Mouse (Mus musculus) embryonic facial prominence, embryonic 14.5 days (tissue): ENCODE data around the gene Fhad1. TPM values are rescaled to one million over a fixed set of nuclear protein-coding genes. Genes with fewer than 3 reads are reported as not detected.
"Not testable (repeated sequence)": the region's sequence is repeated elsewhere in the genome, so short reads cannot be mapped to it uniquely, and the experiment has no call there.

Source experiments
- ATAC-seq: fragments of 200-750 bp; cut with Nextera tagmentation; 2 replicates; pipeline ENCODE4 v1.8.0; 2017; ENCODE audit warnings: low read depth, moderate number of reproducible peaks, moderate TSS enrichment
- DNase-seq: peaks from one replicate; pipeline ENCODE4 v3.0.0-alpha.2; 2015; ENCODE audit warnings: low spot score
- H3K27ac ChIP-seq: fragments of 300-500 bp; sonication (generic); replicated peaks from 2 replicates; pipeline ENCODE4 v1.5.1; 2014; ENCODE audit warnings: low read depth, mild to moderate bottlenecking, low read length, moderate library complexity
- H3K27me3 ChIP-seq: fragments of 300-500 bp; sonication (generic); replicated peaks from 2 replicates; pipeline ENCODE4 v1.6.1; 2014; ENCODE audit warnings: low read length; ENCODE audit not compliant: control insufficient read depth, insufficient read depth
- H3K36me3 ChIP-seq: fragments of 300-500 bp; sonication (generic); 2 replicates; pipeline ENCODE4 v1.6.1; 2014; ENCODE audit warnings: low read length, mixed read lengths; ENCODE audit not compliant: control insufficient read depth, insufficient read depth
- H3K4me1 ChIP-seq: fragments of 300-500 bp; sonication (generic); 2 replicates; pipeline ENCODE4 v1.6.1; 2014; ENCODE audit warnings: antibody characterized with exemption, low read length; ENCODE audit not compliant: control insufficient read depth, insufficient read depth
- H3K4me2 ChIP-seq: fragments of 300-500 bp; sonication (generic); 2 replicates; pipeline ENCODE4 v1.6.1; 2014; ENCODE audit warnings: low read depth, mild to moderate bottlenecking, low read length, moderate library complexity, mixed read lengths
- H3K4me3 ChIP-seq: fragments of 300-500 bp; sonication (generic); 2 replicates; pipeline ENCODE4 v1.5.1; 2014; ENCODE audit warnings: low read depth, mild to moderate bottlenecking, low read length
- H3K9ac ChIP-seq: fragments of 300-500 bp; sonication (generic); 2 replicates; pipeline ENCODE4 v1.6.1; 2014; ENCODE audit warnings: low read depth, mild to moderate bottlenecking, low read length, moderate library complexity, mixed read lengths
- H3K9me3 ChIP-seq: fragments of 300-500 bp; sonication (generic); 2 replicates; pipeline ENCODE4 v1.6.1; 2016; ENCODE audit warnings: low read length; ENCODE audit not compliant: control insufficient read depth
- whole genome bisulfite sequencing: fragments of 180-500 bp; shearing (Covaris S2); extraction: QIAGEN DNeasy Blood & Tissue Kit; methylation state at CpG from one replicate; pipeline ENCODE4 v1.1.7; 2014; 5-methylcytosine and 5-hydroxymethylcytosine counted together
- polyA plus RNA-seq: library from polyadenylated mRNA; unstranded; fragments of >200 nt; fragmentation: Nextera tagmentation; extraction: Ambion mirVana; gene quantifications from 2 replicates; pipeline ENCODE4 v1.2.1, GENCODE M21; 2014

Gene Fhad1
- polyA plus RNA-seq, 1 experiment from 2014 or later, result 6.8 TPM

DNA sequence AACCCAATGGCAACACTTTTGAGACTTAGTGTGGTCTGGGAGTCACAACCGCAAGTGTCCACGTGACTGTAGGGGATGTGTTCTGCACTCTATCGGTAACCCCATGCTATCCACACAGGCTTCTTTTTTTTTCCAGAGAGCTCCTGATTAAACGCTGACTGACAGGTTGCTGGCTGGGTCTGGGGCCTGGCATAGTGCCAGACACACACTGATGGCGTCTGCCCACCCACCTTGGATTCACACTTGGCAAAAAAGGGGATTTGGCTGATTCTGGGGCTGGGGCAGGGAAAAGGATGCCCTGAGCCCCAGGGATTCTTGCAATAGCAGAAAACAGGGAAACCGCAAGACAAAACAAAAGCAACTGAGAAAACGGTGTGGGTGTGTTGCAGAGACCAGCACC lies 18.8 kb downstream of the Fhad1 start:
- no peak for DNase-seq
- Histone ChIP-seq H3K9ac (no peak overlapping the region), H3K4me1 (no peaks in the 10 kb centered on the region), H3K4me2 (no peak overlapping the region), H3K27ac (no peak overlapping the region), H3K9me3 (no peaks in the 10 kb centered on the region), H3K27me3 (no peaks in the 10 kb centered on the region), H3K4me3 (no peak overlapping the region), H3K36me3 (no peaks in the 10 kb centered on the region)
- no peak for ATAC-seq
- 65% methylated on average over 7 of the region's 7 CpGs for WGBS

DNA sequence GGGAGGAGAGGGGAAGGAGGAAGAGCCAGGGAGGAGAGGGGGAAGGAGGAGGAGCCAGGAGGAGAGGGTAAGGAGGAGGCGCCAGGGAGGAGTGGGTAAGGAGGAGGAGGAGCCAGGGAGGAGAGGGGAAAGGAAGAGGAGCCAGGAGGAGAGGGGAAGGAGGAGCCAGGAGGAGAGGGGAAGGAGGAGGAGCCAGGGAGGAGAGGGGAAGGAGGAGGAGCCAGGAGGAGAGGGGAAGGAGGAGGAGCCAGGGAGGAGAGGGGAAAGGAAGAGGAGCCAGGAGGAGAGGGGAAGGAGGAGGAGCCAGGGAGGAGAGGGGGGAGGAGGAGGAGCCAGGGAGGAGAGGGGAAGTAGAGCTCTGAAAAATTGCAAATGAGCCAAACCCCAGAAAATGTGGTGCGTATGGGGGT lies 20.8 kb downstream of the Fhad1 start:
- H3K9me3 ChIP-seq, H3K27ac ChIP-seq: not testable (repeated sequence)
- 47% methylated on average over 2 of the region's 2 CpGs for WGBS

DNA sequence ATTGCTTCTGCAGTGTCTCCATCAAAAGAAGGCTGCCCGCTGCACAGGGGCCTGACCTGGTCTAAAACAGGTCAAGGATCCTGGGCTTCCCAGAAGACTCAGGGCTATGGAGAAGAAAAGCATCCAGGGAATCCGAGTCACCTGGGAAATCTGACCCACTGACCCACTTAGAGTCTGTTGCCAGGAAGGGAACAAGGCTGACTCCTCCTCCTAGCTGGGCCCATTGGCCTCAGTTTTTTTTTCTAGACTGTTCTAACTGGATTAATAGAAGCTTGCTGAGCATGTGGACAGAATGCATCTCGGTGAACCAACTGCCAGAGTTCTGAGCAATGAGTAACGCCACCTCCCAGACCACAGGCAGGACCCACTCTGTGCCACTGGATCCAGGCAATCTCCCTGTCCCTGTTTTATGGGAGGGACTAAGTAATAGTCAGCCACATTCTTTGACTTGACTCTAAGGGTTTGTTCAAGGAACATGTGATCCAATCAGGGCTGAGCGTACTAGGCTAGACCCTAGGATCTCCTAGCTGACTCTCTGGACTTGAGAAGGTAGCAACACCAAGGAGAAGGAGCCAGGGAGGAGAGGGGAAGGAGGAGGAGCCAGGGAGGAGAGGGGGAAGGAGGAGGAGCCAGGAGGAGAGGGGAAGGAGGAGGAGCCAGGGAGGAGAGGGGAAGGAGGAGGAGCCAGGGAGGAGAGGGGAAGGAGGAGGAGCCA lies 21.4 kb downstream of the Fhad1 start:
- no peak for ATAC-seq
- WGBS, result 69% methylated on average over 5 of the region's 5 CpGs

More for the DNA sequence above, 20.8 kb downstream of the Fhad1 start:
- ATAC-seq, H3K9ac ChIP-seq, H3K36me3 ChIP-seq, H3K4me2 ChIP-seq, H3K4me1 ChIP-seq, H3K27me3 ChIP-seq, H3K4me3 ChIP-seq, DNase-seq: not testable (repeated sequence)

DNA sequence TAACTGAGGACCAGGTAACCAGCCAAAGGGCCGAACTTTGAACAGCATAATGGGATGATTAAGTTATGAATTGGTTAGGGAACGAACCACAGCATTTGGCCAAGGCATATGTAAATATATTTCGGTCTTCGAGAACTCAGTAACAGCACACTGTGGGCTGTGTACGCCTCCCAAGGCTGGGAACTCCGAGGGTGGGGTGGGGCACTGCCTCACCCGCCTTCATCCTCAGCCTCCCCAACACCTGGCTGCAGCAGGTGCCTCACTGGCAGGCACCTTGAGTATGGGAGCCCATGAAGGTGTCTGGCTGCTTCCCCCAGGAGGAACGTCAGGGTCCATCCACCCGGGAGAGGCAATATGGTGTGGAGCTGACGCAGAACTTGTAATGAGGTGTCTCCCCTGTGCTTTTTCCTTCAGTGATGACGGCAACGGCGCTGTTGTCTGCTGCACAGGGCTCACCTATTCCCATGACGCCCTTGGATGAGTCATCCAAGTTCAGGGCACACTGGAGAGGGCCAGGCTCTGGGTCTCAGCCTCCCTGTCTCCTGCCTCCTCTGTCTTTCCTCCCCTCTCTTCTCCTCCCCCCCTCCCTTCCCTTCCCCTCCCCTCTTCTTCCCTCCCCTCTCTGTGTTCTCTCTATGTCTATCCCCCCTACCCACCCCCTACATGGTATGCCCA lies 22.2 kb downstream of the Fhad1 start:
- no peak overlapping the region for H3K27ac ChIP-seq
- no peak overlapping the region for H3K4me2 ChIP-seq
- H3K36me3 ChIP-seq, result no peaks in the 10 kb centered on the region
- H3K4me1 ChIP-seq, result no peaks in the 10 kb centered on the region
- H3K4me3 ChIP-seq, result no peak overlapping the region
- H3K27me3 ChIP-seq, result no peaks in the 10 kb centered on the region
- H3K9me3 ChIP-seq, result no peaks in the 10 kb centered on the region
- ATAC-seq (peak; percentile 70; the same call in 1 of the 2 replicates), DNase-seq (no peak)
- H3K9ac ChIP-seq, result no peak overlapping the region
- WGBS, result 81% methylated on average over 11 of the region's 14 CpGs

More for the DNA sequence above, 21.4 kb downstream of the Fhad1 start:
- Histone ChIP-seq H3K9me3 (no peaks in the 10 kb centered on the region), H3K4me2 (no peak overlapping the region), H3K27me3 (no peaks in the 10 kb centered on the region), H3K36me3 (no peaks in the 10 kb centered on the region), H3K4me1 (no peaks in the 10 kb centered on the region), H3K27ac (no peak overlapping the region), H3K9ac (no peak overlapping the region), H3K4me3 (no peak overlapping the region)
- no peak for DNase-seq

DNA sequence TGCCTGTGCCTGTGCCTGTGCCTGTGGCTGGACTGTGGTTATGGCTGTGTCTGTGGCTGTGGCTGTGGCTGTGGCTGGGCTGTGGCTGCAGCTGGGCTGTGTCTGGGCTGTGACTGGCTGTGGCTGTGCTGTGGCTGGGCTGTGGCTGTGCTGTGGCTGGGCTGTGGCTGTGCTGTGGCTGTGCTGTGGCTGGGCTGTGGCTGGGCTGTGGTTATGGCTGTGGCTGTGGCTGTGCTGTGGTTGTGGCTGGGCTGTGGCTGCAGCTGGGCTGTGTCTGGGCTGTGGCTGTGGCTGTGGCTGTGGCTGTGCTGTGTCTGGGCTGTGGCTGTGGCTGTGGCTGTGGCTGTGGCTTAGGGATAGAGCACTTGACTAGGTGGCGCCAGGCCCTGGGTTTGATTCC lies 26.7 kb downstream of the Fhad1 start:
- Histone ChIP-seq H3K9me3 (no peaks in the 10 kb centered on the region), H3K9ac (no peak overlapping the region), H3K27ac (no peak overlapping the region), H3K27me3 (no peaks in the 10 kb centered on the region), H3K4me3 (no peak overlapping the region), H3K36me3 (no peaks in the 10 kb centered on the region), H3K4me2 (no peak overlapping the region), H3K4me1 (no peaks in the 10 kb centered on the region)
- ATAC-seq (no peak), DNase-seq (no peak)
- 85% methylated on average over 1 of the region's 1 CpGs for WGBS

DNA sequence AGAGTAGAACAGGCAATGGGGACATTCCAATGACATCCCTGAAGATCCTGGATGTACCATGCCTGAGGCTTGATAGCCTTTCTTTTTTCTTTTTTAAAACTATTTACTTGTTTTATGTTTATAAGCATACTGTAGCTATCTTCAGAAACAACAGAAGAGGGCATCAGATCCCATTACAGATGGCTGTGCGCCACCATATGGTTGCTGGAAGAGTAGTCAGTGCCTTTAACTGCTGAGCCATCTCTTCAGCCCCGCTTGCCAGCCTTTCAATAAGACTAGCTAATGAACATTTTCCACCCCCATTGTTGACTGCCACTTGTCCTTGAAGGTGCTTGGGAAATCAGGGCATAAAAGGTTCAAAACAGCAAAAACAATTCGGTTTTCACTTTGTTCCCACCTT lies 31.2 kb downstream of the Fhad1 start:
- Histone ChIP-seq H3K4me1 (no peaks in the 10 kb centered on the region), H3K36me3 (no peaks in the 10 kb centered on the region), H3K9ac (no peak overlapping the region), H3K27me3 (no peaks in the 10 kb centered on the region), H3K4me3 (no peak overlapping the region), H3K9me3 (no peaks in the 10 kb centered on the region), H3K27ac (no peak overlapping the region), H3K4me2 (no peak overlapping the region)
- ATAC-seq, result no peak
- no peak for DNase-seq
- 69% methylated on average over 3 of the region's 3 CpGs for WGBS

DNA sequence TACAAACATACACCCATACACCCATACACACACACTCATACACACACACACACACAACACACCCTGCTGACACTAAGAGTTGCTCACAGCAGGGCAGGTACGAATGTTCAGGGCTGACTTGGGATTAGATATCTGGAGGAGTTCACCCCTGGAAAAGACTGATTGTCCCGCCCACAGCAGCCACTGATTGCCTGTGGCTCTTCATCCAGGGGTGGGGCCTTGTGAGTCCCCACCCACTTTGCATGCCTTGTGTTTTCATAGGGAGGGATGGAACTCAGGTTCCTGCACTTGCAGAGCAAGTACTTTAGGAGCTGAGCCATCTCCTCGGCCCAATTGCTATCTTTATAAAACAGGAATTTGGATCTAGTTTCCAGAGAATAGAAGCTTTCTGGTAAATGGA lies 33.4 kb downstream of the Fhad1 start:
- DNase-seq (no peak), ATAC-seq (no peak)
- Histone ChIP-seq H3K4me3 (no peak overlapping the region), H3K9me3 (no peaks in the 10 kb centered on the region), H3K36me3 (no peaks in the 10 kb centered on the region), H3K4me2 (no peak overlapping the region), H3K9ac (no peak overlapping the region), H3K27me3 (no peaks in the 10 kb centered on the region), H3K4me1 (no peaks in the 10 kb centered on the region), H3K27ac (no peak overlapping the region)
- WGBS, result 73% methylated on average over 3 of the region's 3 CpGs

DNA sequence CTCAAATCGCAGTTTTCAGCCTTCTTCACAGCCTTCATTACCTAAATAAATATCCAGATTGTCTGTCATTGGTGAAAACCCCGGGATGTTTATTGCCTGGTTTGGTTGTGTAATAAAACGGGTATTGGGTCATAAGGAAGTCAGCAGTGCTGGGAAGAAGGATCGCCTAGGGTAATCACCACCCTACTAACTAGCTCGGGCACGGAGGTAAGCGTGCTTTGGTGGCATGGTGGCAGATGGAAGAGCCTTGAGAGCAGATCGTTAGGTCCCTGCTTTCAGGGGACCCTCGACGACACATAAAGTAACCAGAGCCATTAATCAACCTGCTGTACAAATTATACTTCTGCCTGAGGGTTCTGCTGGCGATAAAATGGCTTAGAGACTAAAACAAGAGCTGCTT lies 36.3 kb downstream of the Fhad1 start:
- no peaks in the 10 kb centered on the region for H3K9me3 ChIP-seq
- H3K36me3 ChIP-seq, result no peaks in the 10 kb centered on the region
- no peak overlapping the region for H3K27ac ChIP-seq
- DNase-seq (no peak), ATAC-seq (no peak)
- no peak overlapping the region for H3K4me3 ChIP-seq
- H3K4me1 ChIP-seq, result no peaks in the 10 kb centered on the region
- WGBS, result 76% methylated on average over 11 of the region's 11 CpGs
- H3K27me3 ChIP-seq, result no peaks in the 10 kb centered on the region
- no peak overlapping the region for H3K4me2 ChIP-seq
- no peak overlapping the region for H3K9ac ChIP-seq

DNA sequence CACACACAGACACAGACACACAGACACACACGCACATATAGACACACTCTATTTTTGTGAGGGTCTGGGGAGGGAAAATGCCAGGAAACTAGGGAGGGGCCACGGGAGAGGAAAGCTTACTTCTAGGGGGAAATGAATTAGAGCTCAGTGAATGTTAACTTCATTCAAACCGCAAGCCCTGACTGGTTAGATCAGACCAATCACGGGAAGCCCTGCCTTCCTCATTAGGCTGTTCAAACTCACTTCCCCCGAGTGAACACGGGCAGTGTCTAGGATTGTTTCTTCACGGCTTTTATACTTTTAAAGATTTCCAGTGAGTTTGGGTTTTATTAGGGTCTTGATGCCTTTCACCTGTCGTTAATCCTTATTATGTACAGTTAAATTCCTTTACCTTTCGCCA lies 37.5 kb downstream of the Fhad1 start:
- 55% methylated on average over 9 of the region's 9 CpGs for WGBS
- ATAC-seq, result no peak
- Histone ChIP-seq H3K4me1 (no peaks in the 10 kb centered on the region), H3K9me3 (no peaks in the 10 kb centered on the region), H3K27me3 (no peaks in the 10 kb centered on the region), H3K4me2 (no peak overlapping the region), H3K4me3 (no peak overlapping the region), H3K9ac (no peak overlapping the region), H3K27ac (no peak overlapping the region), H3K36me3 (no peaks in the 10 kb centered on the region)
- DNase-seq, result no peak
